Mouse (Mus musculus): ENCODE measurements around the gene Rxra. TPM values are rescaled to one million over a fixed set of nuclear protein-coding genes. Genes with fewer than 3 reads are reported as not detected.

The Rxra gene
- polyA plus RNA-seq, 1 experiment, result not detected

- WGBS, result 98% methylated on average over 14 of the region's 14 CpGs
- H3K4me3 ChIP-seq (ENCODE audit: insufficient read depth, low read depth, low read length), result no peak overlapping the region
- H3K27ac ChIP-seq (ENCODE audit: insufficient read depth, low read depth, low read length), result no peak overlapping the region
- H3K4me1 ChIP-seq (ENCODE audit: control insufficient read depth, insufficient read depth, low read length), result peaks cover 13% of the 10 kb centered on the region
- no peak for TF ChIP-seq CTCF (IDR thresholded peaks at IDR 0.05; ENCODE audit: insufficient read depth, low read depth, low read length)
- no peak for TF ChIP-seq POLR2A (IDR thresholded peaks at IDR 0.05; ENCODE audit: insufficient read depth, low read depth, low read length)
Observed at GRCm38 (mm10) chr2:27759431-27759830, 83.2 kb downstream of the Rxra start.

DNA sequence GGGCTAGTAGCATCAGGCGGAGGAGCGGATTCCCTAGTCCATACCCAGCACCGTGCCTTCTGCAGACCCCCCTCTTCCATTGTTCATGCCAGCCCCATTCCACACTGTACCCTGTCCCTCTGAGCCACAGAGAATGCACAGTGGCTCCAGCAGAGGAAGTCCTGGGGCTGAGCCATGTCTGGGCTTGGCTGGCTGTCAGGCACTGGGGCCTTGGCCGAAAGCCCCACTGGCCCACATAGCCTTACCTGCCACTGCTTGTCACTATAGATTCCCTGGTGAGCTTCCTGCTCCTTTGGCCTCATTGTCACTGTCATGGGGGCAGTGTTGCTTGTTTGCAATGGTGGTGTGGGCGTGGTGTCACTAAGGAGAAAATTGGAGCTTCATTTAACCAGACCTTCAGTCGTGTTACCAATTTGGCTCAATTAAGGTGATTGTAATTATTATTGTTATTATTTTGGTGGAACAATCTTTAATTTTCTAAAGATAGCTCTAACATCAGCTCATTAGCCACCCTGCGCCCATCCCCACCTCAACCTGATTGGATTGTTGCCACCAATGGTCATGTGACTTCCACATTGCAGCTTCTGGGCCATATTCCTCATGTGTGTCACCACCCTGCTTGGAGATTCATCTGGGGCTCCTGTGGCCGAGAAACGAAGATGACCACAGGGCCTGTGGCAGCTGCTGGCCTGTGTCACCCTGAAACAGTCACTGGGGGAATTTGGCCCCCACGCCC lies 85.2 kb downstream of the Rxra start:
- H3K27ac ChIP-seq (ENCODE audit: insufficient read depth, low read depth, low read length), result no peak overlapping the region
- no peak overlapping the region for H3K4me3 ChIP-seq (ENCODE audit: insufficient read depth, low read depth, low read length)
- TF ChIP-seq POLR2A (IDR thresholded peaks at IDR 0.05; ENCODE audit: insufficient read depth, low read depth, low read length) (no peak), CTCF (IDR thresholded peaks at IDR 0.05; ENCODE audit: insufficient read depth, low read depth, low read length) (no peak)
- WGBS, result 79% methylated on average over 10 of the region's 10 CpGs
- peaks cover 16% of the 10 kb centered on the region for H3K4me1 ChIP-seq (ENCODE audit: control insufficient read depth, insufficient read depth, low read length)

DNA sequence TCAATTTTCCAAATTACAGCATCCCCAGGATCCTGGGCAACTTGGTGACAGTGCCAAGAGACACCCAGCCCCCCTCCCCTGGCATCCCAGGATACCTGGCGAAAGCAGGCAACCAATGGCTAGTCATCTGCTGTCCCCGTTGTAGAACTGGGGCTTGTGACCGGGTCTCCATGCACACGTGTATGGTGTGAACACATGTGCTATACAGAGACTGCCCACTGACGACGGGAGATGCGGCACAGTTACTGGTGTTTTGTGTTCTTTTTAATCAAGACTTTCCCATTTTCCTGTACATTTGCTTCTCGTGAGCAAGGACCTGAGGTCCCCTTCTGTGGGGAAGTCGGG lies 85.7 kb downstream of the Rxra start:
- TF ChIP-seq POLR2A (IDR thresholded peaks at IDR 0.05; ENCODE audit: insufficient read depth, low read depth, low read length), result no peak
- no peak overlapping the region for H3K27ac ChIP-seq (ENCODE audit: insufficient read depth, low read depth, low read length)
- no peak overlapping the region for H3K4me3 ChIP-seq (ENCODE audit: insufficient read depth, low read depth, low read length)
- 89% methylated on average over 9 of the region's 9 CpGs for WGBS
- peaks cover 16% of the 10 kb centered on the region for H3K4me1 ChIP-seq (ENCODE audit: control insufficient read depth, insufficient read depth, low read length)

GRCm38 (mm10) chr2:27762509-27762908 lies 86.3 kb downstream of the Rxra start:
- peaks cover 16% of the 10 kb centered on the region for H3K4me1 ChIP-seq (ENCODE audit: control insufficient read depth, insufficient read depth, low read length)
- no peak overlapping the region for H3K4me3 ChIP-seq (ENCODE audit: insufficient read depth, low read depth, low read length)
- no peak for TF ChIP-seq POLR2A (IDR thresholded peaks at IDR 0.05; ENCODE audit: insufficient read depth, low read depth, low read length)
- TF ChIP-seq CTCF (IDR thresholded peaks at IDR 0.05; ENCODE audit: insufficient read depth, low read depth, low read length), result no peak
- 84% methylated on average over 12 of the region's 12 CpGs for WGBS
- no peak overlapping the region for H3K27ac ChIP-seq (ENCODE audit: insufficient read depth, low read depth, low read length)

- Histone ChIP-seq H3K4me3 (ENCODE audit: insufficient read depth, low read depth, low read length) (no peak overlapping the region), H3K4me1 (ENCODE audit: control insufficient read depth, insufficient read depth, low read length) (peaks cover 16% of the 10 kb centered on the region), H3K27ac (ENCODE audit: insufficient read depth, low read depth, low read length) (no peak overlapping the region)
- WGBS, result 83% methylated on average over 14 of the region's 14 CpGs
- no peak for TF ChIP-seq CTCF (IDR thresholded peaks at IDR 0.05; ENCODE audit: insufficient read depth, low read depth, low read length)
- no peak for TF ChIP-seq POLR2A (IDR thresholded peaks at IDR 0.05; ENCODE audit: insufficient read depth, low read depth, low read length)
Observed at GRCm38 (mm10) chr2:27762920-27763780, 86.9 kb downstream of the Rxra start.

DNA sequence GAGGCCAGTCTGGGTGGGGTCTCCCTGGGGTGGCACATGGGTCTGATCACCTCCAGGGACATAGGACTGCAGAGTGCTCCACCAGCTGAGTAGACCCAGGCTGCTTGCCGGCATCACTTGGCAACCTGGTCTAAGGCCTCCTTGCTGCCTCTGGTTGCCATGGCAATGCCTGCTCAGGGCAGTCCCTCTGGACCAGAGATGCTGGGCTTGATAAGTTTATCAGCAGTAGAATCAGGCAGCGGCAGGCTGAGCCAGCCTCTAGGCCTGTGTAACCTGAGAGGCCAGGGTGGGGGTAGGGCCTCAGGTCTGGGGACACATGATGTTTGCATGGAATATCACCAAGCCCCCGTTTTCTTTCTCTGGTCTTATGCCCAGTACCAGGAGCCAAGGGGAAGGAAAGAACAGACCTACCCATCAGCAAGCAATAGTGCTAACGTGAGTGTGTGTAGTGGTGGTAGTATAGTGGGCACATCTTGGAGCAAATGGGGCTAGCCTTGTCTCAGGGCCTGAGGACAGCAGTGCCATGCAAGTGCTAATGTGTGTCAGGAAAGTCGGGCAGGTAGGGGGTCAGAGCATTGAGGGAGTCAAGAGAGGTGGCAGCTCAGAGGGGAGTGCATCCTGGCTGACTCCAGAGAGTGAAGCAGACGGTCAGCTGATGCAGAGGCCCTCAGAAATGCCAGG lies 88.2 kb downstream of the Rxra start:
- Histone ChIP-seq H3K4me3 (ENCODE audit: insufficient read depth, low read depth, low read length) (no peak overlapping the region), H3K4me1 (ENCODE audit: control insufficient read depth, insufficient read depth, low read length) (peaks cover 7% of the 10 kb centered on the region), H3K27ac (ENCODE audit: insufficient read depth, low read depth, low read length) (no peak overlapping the region)
- WGBS, result 36% methylated on average over 6 of the region's 6 CpGs
- TF ChIP-seq CTCF (IDR thresholded peaks at IDR 0.05; ENCODE audit: insufficient read depth, low read depth, low read length) (no peak), POLR2A (IDR thresholded peaks at IDR 0.05; ENCODE audit: insufficient read depth, low read depth, low read length) (no peak)

DNA sequence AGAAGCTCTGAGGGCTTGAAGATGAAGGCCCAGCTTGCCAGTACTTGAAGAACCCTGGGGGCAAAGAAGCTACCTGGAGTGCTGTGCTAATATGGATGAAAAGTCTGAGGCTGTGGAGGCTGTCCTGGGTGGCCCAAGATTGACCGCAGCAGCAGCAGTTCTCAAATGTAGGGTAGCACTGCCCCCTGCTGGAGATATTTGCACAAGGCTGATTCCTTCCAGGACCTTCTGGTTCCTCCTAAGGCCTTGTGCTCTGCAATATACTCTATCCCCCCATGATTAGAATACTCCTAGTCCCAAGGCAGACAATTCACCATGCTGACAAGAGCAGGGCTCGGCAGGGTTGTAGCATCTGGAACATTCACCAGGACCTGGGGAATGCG lies 88.7 kb downstream of the Rxra start:
- WGBS, result 27% methylated on average over 3 of the region's 3 CpGs
- no peak overlapping the region for H3K4me3 ChIP-seq (ENCODE audit: insufficient read depth, low read depth, low read length)
- H3K4me1 ChIP-seq (ENCODE audit: control insufficient read depth, insufficient read depth, low read length), result peaks cover 7% of the 10 kb centered on the region
- H3K27ac ChIP-seq (ENCODE audit: insufficient read depth, low read depth, low read length), result no peak overlapping the region
- TF ChIP-seq CTCF (IDR thresholded peaks at IDR 0.05; ENCODE audit: insufficient read depth, low read depth, low read length), result peak; percentile 70
- TF ChIP-seq POLR2A (IDR thresholded peaks at IDR 0.05; ENCODE audit: insufficient read depth, low read depth, low read length), result no peak

DNA sequence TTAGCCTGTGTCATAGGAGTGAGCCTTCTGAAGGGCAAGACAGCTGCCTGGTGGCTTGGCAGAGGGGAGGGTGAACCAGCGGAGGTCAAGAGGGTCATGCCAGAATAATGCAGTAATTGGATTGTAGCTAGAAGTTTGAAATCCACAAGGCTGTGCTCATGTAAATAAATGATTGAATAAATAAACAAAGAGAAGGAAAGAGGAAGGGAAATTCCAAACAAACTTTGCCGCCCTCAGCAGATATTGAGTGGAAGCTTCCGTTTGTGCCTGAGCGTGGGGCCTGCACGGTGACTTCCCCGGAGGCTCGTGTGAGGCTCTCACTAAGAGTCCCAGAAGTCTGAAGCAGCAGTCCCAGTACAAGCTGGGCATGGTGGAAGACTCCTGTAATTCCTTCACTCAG lies 91.5 kb downstream of the Rxra start:
- TF ChIP-seq CTCF (IDR thresholded peaks at IDR 0.05; ENCODE audit: insufficient read depth, low read depth, low read length) (no peak), POLR2A (IDR thresholded peaks at IDR 0.05; ENCODE audit: insufficient read depth, low read depth, low read length) (no peak)
- no peak overlapping the region for H3K27ac ChIP-seq (ENCODE audit: insufficient read depth, low read depth, low read length)
- 84% methylated on average over 7 of the region's 7 CpGs for WGBS
- H3K4me1 ChIP-seq (ENCODE audit: control insufficient read depth, insufficient read depth, low read length), result peaks cover 7% of the 10 kb centered on the region
- H3K4me3 ChIP-seq (ENCODE audit: insufficient read depth, low read depth, low read length), result no peak overlapping the region

DNA sequence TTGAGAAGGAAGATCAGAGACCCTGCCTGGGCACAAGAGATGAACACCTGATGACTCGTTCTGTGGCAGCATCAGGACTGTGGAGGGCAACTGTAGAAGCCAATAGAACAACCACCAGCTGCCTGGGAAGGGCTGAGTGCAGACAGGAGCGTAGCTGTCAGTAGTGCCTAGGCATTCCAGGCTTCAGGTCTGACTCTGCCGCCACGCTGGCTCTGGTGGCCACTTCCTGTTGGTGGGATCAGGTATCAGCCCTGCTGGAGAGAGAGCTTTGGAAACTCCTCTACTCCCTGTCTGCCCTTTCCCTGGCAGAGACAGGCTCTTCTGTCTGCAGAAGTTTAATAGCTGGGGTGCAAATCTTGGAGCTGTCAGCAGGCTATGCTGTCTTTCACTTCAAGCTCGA lies 93.5 kb downstream of the Rxra start:
- TF ChIP-seq POLR2A (IDR thresholded peaks at IDR 0.05; ENCODE audit: insufficient read depth, low read depth, low read length) (no peak), CTCF (IDR thresholded peaks at IDR 0.05; ENCODE audit: insufficient read depth, low read depth, low read length) (no peak)
- 31% methylated on average over 5 of the region's 5 CpGs for WGBS
- Histone ChIP-seq H3K4me1 (ENCODE audit: control insufficient read depth, insufficient read depth, low read length) (peaks cover 13% of the 10 kb centered on the region), H3K27ac (ENCODE audit: insufficient read depth, low read depth, low read length) (no peak overlapping the region), H3K4me3 (ENCODE audit: insufficient read depth, low read depth, low read length) (no peak overlapping the region)
